Mouse (Mus musculus): ENCODE measurements at regions not wholly inside any gene's neighbourhood (a gene's known extent, or its start where the extent isn't known, plus 50 kb on each side); places are given as distances from the start of the nearest gene placed in this dataset.

DNA sequence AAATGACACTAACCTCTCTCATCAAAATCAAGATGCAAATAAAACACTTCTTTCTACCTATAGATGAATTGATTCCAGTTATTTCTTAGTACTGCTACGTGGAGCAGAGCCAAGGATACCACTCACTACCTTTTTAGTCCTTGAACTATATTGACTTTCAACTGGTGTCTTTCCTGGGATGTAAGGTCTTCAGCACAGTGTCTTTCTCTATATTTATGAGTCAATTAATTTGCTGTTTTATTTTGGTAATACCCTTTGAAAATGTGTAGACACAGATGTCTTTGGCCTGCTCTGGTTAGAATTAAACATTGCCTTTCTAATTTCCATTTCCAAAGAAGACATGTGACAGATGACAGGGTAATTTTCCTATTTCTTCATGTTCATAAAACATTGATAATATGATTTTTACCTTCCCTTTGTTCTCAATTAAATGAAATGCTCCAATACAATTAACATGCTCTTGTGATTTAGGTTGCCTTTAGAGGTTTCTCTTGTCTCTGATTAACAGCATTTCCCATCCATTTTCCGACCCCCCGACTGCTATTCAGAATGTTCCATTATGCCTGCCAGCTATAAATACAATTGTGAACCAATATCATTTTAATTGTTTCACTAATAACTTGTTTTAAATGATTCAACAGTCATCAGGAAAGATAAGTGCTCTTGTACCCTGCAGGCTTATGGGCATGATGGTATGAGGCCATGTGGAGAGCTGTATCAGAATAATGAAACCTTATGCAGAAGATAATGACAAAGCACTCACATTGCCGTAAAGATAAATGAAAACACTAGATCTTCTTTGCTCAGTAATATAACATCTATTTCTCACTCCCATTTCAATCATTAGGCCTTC is 266.2 kb upstream of the 1700008P02Rik start:
- TF ChIP-seq CTCF (IDR thresholded peaks at IDR 0.05; ENCODE audit: control insufficient read depth, insufficient read depth, low read length) (no peak), POLR2A (IDR thresholded peaks at IDR 0.05; ENCODE audit: borderline replicate concordance, control insufficient read depth, low read depth, low read length) (no peak)
